Mouse (Mus musculus) gastrocnemius, adult 2 months (tissue): Measurements from ENCODE around the gene Zfp777. TPM values are rescaled to one million over a fixed set of nuclear protein-coding genes. Genes with fewer than 3 reads are reported as not detected.

Experiments used
- DNase-seq: peaks from one replicate; pipeline ENCODE4 v3.0.0; 2022
- H3K27ac ChIP-seq: fragments of 200-600 bp; 2 replicates; pipeline ENCODE4 v1.8.1; 2022; ENCODE audit warnings: mild to moderate bottlenecking
- H3K4me3 ChIP-seq: fragments of 200-600 bp; 2 replicates; pipeline ENCODE4 v1.8.1; 2022; ENCODE audit warnings: mild to moderate bottlenecking, moderate library complexity
- CTCF ChIP-seq: fragments of 200-600 bp; IDR thresholded peaks from 2 replicates; pipeline ENCODE4 v1.8.1; 2022; ENCODE audit warnings: antibody characterized with exemption, mild to moderate bottlenecking, moderate library complexity
- intact Hi-C: fragments of 180-260 bp; cut with DNase I; formaldehyde crosslinking; loops from one replicate; pipeline ENCODE4 v1.15.1; 2025
- total RNA-seq, 2 experiments: library from RNA; stranded (reverse); gene quantifications; 2 replicates each; pipeline ENCODE4 v1.2.3; 2021

Gene Zfp777
- total RNA-seq, 2 experiments from 2014 or later, result 18.3 to 20.4 TPM

DNA sequence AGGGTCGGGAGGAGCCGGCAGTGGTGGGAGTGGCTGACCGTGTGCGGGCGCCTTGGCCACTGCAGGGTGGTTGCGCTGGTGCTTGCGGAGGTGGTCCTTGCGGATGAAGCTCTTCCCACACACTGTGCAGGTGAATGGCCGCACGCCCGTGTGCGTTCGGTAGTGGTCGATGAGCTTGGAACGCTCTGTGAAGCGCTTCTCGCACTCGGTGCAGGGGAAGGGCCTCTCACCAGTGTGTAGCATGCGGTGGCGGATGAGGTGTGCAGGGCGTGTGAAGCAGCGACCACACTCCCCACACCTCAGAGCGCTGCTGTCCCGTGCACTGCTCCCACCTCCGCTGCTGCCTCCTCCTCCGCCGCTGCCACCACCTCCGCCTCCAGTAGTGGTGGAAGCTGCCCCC is 15.2 kb upstream of the Zfp777 start:
- no peak overlapping the region for H3K27ac ChIP-seq
- intact Hi-C loops, result no loop called here
- H3K4me3 ChIP-seq, result no peak overlapping the region
- TF ChIP-seq CTCF, result no peak
- no peak for DNase-seq

DNA sequence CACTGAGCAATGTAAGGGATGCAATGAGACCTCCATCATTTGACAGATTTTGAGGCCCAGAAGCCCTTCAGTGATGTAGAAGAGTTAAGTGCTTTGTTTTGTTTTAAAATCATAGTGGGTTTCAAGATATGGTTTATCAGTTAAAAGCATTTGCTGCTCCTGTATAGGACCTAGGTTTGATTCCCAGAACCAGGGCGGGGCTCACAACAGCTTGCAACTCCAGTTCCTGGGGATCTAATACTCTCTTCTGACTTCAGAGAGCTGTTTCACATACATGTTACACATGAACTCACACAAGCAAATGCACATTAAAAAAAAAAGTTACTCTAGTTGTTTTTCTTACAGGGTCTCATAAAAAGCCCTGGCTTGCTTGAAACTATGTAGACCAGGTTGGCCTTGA is 12.2 kb upstream of the Zfp777 start:
- intact Hi-C loops, result no loop called here
- TF ChIP-seq CTCF, result no peak
- DNase-seq, result no peak
- H3K4me3 ChIP-seq, result no peak overlapping the region
- H3K27ac ChIP-seq, result no peak overlapping the region

DNA sequence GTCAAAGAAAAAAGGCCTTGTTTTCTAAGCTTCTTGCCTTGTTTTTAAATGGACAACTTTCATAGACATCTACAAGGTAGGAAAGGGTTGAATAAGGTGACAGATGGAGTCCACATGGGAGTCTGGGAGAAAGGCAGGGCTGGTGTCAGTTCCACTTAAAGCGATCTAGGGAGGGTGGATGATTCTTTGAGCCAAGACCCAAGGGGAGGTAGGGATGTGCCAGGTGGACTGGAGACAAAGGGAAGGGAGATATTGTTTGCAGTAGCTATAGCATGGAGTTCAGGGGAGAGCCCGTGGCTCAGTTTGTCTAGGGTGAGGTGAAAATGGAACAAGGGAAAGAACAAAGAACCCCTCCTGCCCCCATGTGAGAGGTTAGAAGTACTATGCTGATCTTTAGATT is 11.7 kb upstream of the Zfp777 start:
- intact Hi-C loops, result no loop called here
- no peak overlapping the region for H3K4me3 ChIP-seq
- no peak overlapping the region for H3K27ac ChIP-seq
- no peak for DNase-seq
- no peak for TF ChIP-seq CTCF

DNA sequence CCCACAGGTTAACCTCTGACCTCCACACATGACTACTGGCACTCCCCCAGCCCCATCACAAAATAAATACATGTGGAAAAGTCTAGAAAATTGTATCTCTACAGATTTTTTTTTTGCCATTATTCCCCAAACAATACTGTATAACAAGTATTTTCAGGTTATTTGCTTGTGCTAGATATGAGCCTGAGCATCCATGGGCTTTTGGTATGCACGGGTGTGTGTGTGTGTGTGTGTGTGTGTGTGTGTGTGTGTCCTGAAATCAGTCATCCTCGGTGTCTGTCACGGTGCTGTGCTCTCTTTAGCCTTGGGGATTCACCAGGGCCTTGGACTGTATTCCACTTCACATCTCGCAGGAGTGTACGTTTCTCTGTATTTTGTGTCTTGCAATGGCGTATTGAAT is 3.4 kb upstream of the Zfp777 start:
- TF ChIP-seq CTCF, result no peak
- intact Hi-C loops, result no loop called here
- no peak overlapping the region for H3K4me3 ChIP-seq
- no peak overlapping the region for H3K27ac ChIP-seq
- DNase-seq, result no peak

DNA sequence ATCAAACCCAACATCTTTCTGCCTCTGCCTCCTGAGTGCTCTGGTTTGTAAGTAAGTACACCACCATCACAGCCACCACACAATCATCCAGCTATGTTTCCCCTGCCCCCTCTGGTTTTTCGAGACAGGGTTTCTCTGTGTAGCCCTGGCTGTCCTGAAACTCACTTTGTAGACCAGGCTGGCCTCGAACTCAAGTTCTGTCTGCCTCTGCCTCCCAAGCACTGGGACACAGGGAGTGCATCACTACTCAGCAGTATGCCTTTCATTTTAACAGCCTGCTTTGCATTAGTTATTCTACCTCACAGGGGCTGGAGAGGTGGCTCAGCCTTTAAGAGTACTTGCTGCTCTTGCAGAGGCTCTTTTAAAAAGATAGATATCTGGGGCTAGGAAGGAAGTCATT is 3.0 kb upstream of the Zfp777 start:
- TF ChIP-seq CTCF, result no peak
- no peak for DNase-seq
- Histone ChIP-seq H3K27ac (no peak overlapping the region), H3K4me3 (no peak overlapping the region)
- intact Hi-C loops, result no loop called here

DNA sequence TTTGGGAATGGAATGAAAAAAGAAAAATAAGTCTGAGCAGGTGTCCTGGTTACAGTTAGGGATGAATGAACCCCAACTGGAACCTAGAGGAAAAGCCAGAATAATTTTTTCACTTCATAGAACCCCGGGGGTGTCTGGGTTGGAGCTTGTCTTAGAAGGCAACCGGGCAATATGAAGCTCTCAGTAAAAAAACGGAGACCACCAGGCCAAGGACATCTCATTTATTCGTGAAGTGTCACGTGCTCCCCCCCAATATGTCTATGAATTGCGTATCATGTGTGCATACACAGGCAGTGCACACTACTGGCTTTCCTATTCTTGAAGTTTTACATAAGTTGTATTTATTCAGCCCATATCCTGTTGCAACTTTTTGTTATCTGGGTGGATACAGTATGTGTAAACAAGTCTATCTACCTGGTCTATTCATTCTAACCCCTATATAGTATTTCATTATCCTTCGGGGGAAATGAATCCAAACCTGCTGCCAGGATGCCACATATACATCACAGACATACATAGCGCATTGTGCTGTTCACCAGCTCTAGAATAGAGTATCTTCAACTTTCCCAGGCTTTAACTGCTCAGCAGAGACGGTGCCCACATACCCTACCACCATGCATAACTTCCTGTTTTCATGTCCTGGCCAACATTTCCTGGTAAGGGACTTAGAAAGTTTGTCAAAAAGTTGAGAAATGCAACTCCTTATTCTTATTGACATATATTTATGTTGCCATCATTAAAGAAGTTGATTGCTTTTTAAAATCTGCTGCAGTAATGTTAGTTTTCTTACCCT is 758 bp upstream of the Zfp777 start:
- no peak for TF ChIP-seq CTCF
- intact Hi-C loops, result no loop called here

DNA sequence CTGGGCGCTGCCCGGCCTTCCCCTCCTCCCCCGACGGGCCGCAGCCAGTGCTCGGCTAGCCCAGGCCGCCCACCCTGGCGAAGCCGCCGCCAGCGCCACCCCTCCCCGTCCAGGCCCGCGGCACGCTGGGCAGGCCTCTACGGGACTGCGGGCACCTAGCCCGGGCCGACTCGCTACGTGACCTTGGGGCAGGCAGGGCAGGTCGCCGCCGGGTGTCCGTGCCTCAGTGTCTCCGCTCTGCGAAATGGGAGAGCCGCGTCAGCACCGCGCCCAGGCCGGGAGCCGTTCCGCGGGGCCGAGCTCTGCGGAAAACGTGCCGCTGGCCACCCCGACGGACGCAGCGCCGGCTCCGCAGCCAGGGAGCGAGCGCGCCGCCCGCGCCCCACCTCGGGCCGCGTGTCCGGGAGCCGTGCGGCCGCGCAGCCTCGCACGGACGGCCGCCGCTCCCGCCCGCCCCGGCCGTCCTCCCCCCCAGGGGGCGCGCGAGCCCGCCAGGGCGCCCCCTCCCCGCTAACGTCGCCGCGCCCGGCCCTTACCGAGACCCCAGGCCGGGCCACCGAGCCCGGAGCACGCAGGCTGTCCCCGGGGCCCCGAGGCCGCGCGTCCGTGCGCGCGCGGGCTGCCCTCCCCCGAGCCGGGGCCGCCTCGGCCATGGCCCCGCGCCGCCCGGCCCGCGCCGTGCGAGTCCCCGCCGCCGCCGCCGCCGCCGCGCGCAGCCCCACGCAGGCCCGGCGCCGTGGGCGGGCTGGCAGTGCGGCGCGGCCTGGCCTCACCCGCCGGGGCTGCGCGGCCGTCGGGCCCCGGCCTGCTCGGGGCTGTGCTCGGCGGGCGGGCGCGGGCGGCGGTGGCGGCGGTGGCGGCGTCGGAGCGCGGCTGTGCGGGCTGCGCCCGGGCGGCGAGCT is 1.0 kb downstream of the Zfp777 start:
- peak overlapping the region; percentile 87 for H3K4me3 ChIP-seq
- no peak for TF ChIP-seq CTCF
- peak overlapping the region; percentile 72 for H3K27ac ChIP-seq
- intact Hi-C loops, result no loop called here
- DNase-seq, result peak; percentile 63

More for the DNA sequence above, 758 bp upstream of the Zfp777 start:
- DNase-seq, result no peak
- H3K4me3 ChIP-seq, result peak overlapping the region; percentile 87
- H3K27ac ChIP-seq, result peak overlapping the region; percentile 84

DNA sequence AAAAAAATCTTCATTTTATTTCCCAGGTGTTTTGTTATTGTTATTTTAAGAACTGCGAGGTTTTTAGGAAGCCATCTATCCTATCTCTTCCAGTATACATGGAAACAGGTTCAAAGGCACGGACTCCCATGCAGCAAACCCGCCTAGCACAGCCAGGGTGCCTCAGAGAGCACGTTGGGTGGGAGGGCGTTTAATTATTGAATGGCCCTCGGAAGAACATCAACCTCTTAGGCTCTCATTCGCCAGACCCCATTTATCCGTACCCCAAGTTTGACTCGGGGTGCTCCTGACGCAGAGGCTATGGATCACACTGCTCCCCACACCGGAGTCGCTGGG is 1.6 kb downstream of the Zfp777 start:
- Histone ChIP-seq H3K4me3 (peak overlapping the region; percentile 87), H3K27ac (peak overlapping the region; percentile 72)
- intact Hi-C loops, result no loop called here
- no peak for TF ChIP-seq CTCF
- no peak for DNase-seq

DNA sequence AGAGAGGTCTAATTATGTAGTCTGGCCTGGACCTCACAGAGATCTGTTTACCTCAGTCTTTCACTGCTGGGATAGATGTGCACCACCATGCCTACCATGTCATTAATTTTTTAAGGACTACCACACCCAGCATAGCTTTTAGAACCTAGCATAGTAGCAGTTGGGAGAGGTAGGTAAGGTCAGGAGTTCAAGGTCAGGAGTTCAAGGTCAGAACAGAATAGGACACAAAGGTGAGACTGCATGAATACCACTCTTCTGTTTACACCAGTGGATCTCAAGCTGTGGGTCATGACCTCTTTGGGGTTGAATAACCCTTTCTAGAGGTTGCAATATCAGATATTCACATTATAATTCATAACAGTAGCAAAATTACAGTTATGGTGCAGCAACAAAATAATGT is 16.1 kb downstream of the Zfp777 start:
- no peak for DNase-seq
- no peak for TF ChIP-seq CTCF
- Histone ChIP-seq H3K4me3 (no peak overlapping the region), H3K27ac (no peak overlapping the region)
- intact Hi-C loops, result no loop called here

DNA sequence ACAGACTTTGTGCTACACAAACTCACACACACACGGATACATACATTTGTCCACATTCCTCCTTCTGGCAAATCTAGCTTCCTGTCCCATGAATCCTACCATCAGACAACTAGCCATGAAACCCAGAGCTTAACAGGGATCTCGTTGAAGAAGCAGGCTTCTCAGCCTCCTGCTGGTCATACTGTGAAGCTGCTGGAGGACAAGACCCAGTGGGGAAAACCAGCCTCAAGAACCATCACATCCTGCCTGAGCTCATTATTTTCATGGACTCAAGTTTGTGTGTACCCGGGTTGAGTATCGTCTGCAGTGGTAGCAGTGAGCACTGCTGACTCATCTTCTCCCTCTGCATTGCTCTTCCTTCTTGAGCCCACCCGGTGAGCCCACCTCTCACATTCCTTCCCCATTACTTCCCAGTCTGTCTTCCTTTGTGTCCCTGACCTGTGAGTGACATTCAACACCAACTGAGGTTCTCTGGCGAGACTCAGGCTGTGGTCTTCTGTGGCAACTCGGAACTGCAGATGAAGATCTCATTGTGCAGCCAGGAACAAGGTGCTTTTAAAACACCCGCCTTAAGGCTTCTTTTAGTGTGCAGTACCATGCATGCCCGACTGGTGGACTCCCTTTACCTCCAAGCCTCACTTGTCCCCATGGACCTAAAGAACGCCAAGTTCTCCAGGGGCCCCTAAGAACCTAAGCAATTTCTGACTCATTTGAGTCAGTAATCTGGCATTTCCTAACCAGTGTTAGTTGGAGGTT is 22.6 kb downstream of the Zfp777 start:
- Histone ChIP-seq H3K27ac (no peak overlapping the region), H3K4me3 (no peak overlapping the region)
- intact Hi-C loops, result loop anchor here (5.0 kb wide), 1 partner anchor 56 kb away; no protein-coding TSS in a partner anchor
- no peak for DNase-seq
- no peak; the same call in 1 of the 2 replicates for TF ChIP-seq CTCF

DNA sequence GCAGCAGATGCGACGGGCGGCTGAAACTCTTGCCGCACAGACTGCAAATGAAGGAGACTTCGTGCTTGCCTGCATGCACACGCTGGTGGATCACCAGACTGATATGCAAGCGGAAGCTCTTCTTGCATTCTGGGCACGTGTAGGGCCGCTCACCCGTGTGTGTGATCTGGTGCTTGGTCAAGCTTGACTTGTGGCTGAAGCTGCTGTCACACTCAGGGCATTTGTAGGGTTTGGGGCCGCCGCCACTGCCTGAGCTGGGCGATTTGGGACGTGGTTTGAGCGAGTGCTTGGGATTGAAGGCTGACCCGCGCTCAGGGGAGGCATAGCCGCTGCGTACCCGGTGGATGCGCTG is 23.7 kb downstream of the Zfp777 start:
- TF ChIP-seq CTCF, result no peak
- intact Hi-C loops, result loop anchor here (5.0 kb wide), 1 partner anchor 57 kb away; no protein-coding TSS in a partner anchor
- Histone ChIP-seq H3K4me3 (no peak overlapping the region), H3K27ac (no peak overlapping the region)
- no peak for DNase-seq

DNA sequence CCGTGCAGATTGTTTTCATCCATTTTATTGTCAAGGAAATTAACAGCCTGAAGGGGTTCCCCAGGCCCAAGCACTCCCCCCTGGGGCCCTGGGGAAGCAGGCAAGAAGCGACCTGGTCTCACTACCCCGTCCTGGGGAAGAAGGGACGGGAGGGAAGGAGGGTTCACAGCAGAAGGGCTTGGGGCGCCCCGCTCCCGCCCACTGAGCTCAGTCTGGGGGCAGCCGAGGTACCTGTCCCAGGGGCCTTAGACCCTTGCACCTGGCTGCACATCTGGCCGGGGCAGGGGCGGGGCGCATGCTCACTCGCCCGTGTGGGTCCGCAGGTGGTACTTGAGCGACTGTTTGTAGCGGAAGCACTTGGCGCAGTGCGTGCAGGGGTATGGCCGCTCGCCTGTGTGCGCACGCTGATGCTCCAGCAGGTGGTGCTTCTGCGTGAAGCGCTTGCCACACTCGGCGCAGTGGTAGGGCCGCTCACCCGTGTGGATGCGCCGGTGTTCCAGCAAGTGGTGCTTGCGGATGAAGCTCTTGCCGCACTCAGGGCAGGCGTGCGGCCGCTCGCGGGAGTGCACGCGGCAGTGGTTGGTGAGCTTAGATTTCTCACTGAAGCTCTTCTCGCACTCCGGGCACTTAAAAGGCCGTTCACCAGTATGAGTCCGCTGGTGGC is 24.2 kb downstream of the Zfp777 start:
- no peak for DNase-seq
- TF ChIP-seq CTCF, result no peak
- Histone ChIP-seq H3K27ac (no peak overlapping the region), H3K4me3 (no peak overlapping the region)
- intact Hi-C loops, result no loop called here
